Mouse (Mus musculus) ES-Bruce4 (cell line): ENCODE measurements around the gene Tmem56. TPM values are rescaled to one million over a fixed set of nuclear protein-coding genes. Genes with fewer than 3 reads are reported as not detected.

Experiments
- H3K27ac ChIP-seq: 2 replicates; pipeline ENCODE4 v1.5.1; 2012; ENCODE audit warnings: low read length, inconsistent platforms; ENCODE audit not compliant: insufficient read depth
- H3K27me3 ChIP-seq: 2 replicates; pipeline ENCODE4 v1.6.1; 2012; ENCODE audit warnings: mild to moderate bottlenecking, low read length, inconsistent platforms; ENCODE audit not compliant: control insufficient read depth, poor library complexity, insufficient read depth, severe bottlenecking
- H3K36me3 ChIP-seq: 2 replicates; pipeline ENCODE4 v1.6.1; 2012; ENCODE audit warnings: inconsistent platforms, mild to moderate bottlenecking, low read length, moderate library complexity; ENCODE audit not compliant: control insufficient read depth, poor library complexity, insufficient read depth, severe bottlenecking
- H3K4me1 ChIP-seq: one replicate; pipeline ENCODE4 v1.8.1; 2011; ENCODE audit warnings: low read length; ENCODE audit not compliant: control insufficient read depth, insufficient read depth
- H3K4me3 ChIP-seq: 2 replicates; pipeline ENCODE4 v1.5.1; 2011; ENCODE audit warnings: low read depth, mild to moderate bottlenecking, low read length
- H3K9ac ChIP-seq: 2 replicates; pipeline ENCODE4 v1.6.1; 2012; ENCODE audit warnings: low read depth, mild to moderate bottlenecking, inconsistent platforms; ENCODE audit not compliant: poor library complexity, severe bottlenecking
- H3K9me3 ChIP-seq: replicated peaks from 2 replicates; pipeline ENCODE4 v1.6.1; 2012; ENCODE audit warnings: mild to moderate bottlenecking, low read length, inconsistent platforms; ENCODE audit not compliant: control insufficient read depth, poor library complexity, insufficient read depth, severe bottlenecking
- CTCF ChIP-seq: IDR thresholded peaks from one replicate; pipeline ENCODE4 v1.8.1; 2011; ENCODE audit warnings: low read depth, low read length
- EP300 ChIP-seq: IDR thresholded peaks from 2 replicates; pipeline ENCODE4 v1.6.1; 2011; ENCODE audit warnings: low read depth, low read length; ENCODE audit not compliant: insufficient read depth
- POLR2A ChIP-seq: IDR thresholded peaks from one replicate; pipeline ENCODE4 v1.8.1; 2011; ENCODE audit warnings: low read length; ENCODE audit not compliant: insufficient read depth
- polyA plus RNA-seq: library from polyadenylated mRNA; stranded (reverse); fragments of >200 nt; gene quantifications from 2 replicates; pipeline ENCODE4 v1.2.4, GENCODE M21; 2011; ENCODE audit warnings: low read depth; ENCODE audit not compliant: missing spikeins, insufficient read depth, insufficient read length

Tmem56 gene
- polyA plus RNA-seq, 1 experiment = 0.58 TPM

GRCm38 (mm10) chr3:121262521-121263204, 20.2 kb downstream of the Tmem56 start:
- H3K9ac ChIP-seq = peak overlapping the region; percentile 77
- H3K27ac ChIP-seq = no peak overlapping the region
- H3K4me1 ChIP-seq = no peaks in the 10 kb centered on the region
- H3K4me3 ChIP-seq = peak overlapping the region; percentile 66
- H3K36me3 ChIP-seq = no peaks in the 10 kb centered on the region
- H3K27me3 ChIP-seq = peaks cover 23% of the 10 kb centered on the region
- H3K9me3 ChIP-seq = no peaks in the 10 kb centered on the region; the same call in 1 of the 2 replicates
- TF ChIP-seq POLR2A (no peak), EP300 (no peak), CTCF (no peak)

GRCm38 (mm10) chr3:121261939-121262520, 20.9 kb downstream of the Tmem56 start:
- Histone ChIP-seq H3K4me3 (peak overlapping the region; percentile 66), H3K27ac (no peak overlapping the region), H3K36me3 (no peaks in the 10 kb centered on the region), H3K4me1 (no peaks in the 10 kb centered on the region), H3K9ac (peak overlapping the region; percentile 77), H3K27me3 (peaks cover 23% of the 10 kb centered on the region), H3K9me3 (no peaks in the 10 kb centered on the region; the same call in 1 of the 2 replicates)
- TF ChIP-seq POLR2A = no peak

GRCm38 (mm10) chr3:121261251-121261650, 21.6 kb downstream of the Tmem56 start:
- H3K9me3 ChIP-seq = no peaks in the 10 kb centered on the region; the same call in 1 of the 2 replicates
- H3K27me3 ChIP-seq = peaks cover 23% of the 10 kb centered on the region

GRCm38 (mm10) chr3:121260831-121261230, 22.1 kb downstream of the Tmem56 start:
- Histone ChIP-seq H3K36me3 (no peaks in the 10 kb centered on the region), H3K27ac (no peak overlapping the region), H3K4me3 (no peak overlapping the region), H3K9me3 (no peaks in the 10 kb centered on the region; the same call in 1 of the 2 replicates), H3K27me3 (peaks cover 23% of the 10 kb centered on the region), H3K4me1 (no peaks in the 10 kb centered on the region), H3K9ac (no peak overlapping the region)
- TF ChIP-seq CTCF (no peak), POLR2A (no peak), EP300 (no peak)

More at GRCm38 (mm10) chr3:121261251-121261650, 21.6 kb downstream of the Tmem56 start:
- no peak overlapping the region for H3K4me3 ChIP-seq
- H3K4me1 ChIP-seq = no peaks in the 10 kb centered on the region
- TF ChIP-seq CTCF = no peak
- no peak for TF ChIP-seq POLR2A
- TF ChIP-seq EP300 = no peak
- H3K27ac ChIP-seq = no peak overlapping the region
- no peak overlapping the region for H3K9ac ChIP-seq
- H3K36me3 ChIP-seq = no peaks in the 10 kb centered on the region

- Histone ChIP-seq H3K4me3 (no peak overlapping the region), H3K4me1 (no peaks in the 10 kb centered on the region), H3K36me3 (no peaks in the 10 kb centered on the region), H3K9me3 (no peaks in the 10 kb centered on the region), H3K27me3 (peaks cover 23% of the 10 kb centered on the region), H3K9ac (no peak overlapping the region), H3K27ac (no peak overlapping the region)
- no peak for TF ChIP-seq CTCF
- no peak for TF ChIP-seq EP300
- no peak for TF ChIP-seq POLR2A
Measured at GRCm38 (mm10) chr3:121260041-121260440, 22.9 kb downstream of the Tmem56 start.

GRCm38 (mm10) chr3:121258521-121259478, 24.1 kb downstream of the Tmem56 start:
- Histone ChIP-seq H3K9me3 (no peaks in the 10 kb centered on the region), H3K4me1 (no peaks in the 10 kb centered on the region), H3K4me3 (no peak overlapping the region), H3K27me3 (peaks cover 15% of the 10 kb centered on the region), H3K9ac (no peak overlapping the region), H3K36me3 (no peaks in the 10 kb centered on the region), H3K27ac (no peak overlapping the region)
- TF ChIP-seq POLR2A (no peak), EP300 (no peak), CTCF (no peak)
